In genomic region chr16:89830221-89830648, GRCm38 (mm10) we compare ENCODE assay signal across 10 mouse cellular contexts.
DNase-seq lines count a peak whose midpoint lies in the region; ATAC-seq and TF ChIP-seq lines count a peak whose summit lies in the region.
"Had no signal": no experiment of that assay in that cellular context is flagged by ENCODE, and none has a peak within 500 bp of the region (broad histone marks: within the 10 kb centered on the region; RNA-seq: fewer than 3 reads in every experiment).

No protein-coding gene starts in this region.

- peak; percentile 86 to 90 for TF ChIP-seq EP300 in MEL (IDR thresholded peaks at IDR 0.05; ENCODE audit: low read depth in 1 of 2, low read length in 2 of 2)

- TF ChIP-seq CTCF in MEL (IDR thresholded peaks at IDR 0.05 in 2 of 3, conservative IDR thresholded peaks at IDR 0.05 in 1 of 3; ENCODE audit: control insufficient read depth in 1 of 3, insufficient read depth in 1 of 3, low read depth in 2 of 3, low read length in 3 of 3, poor library complexity in 1 of 3, severe bottlenecking in 1 of 3) = no peak

- ATAC-seq in liver, embryonic 12.5 days = peak; percentile 69
- ATAC-seq: midbrain, embryonic 13.5 days had no signal

- H3K27ac ChIP-seq in MEL (ENCODE audit: control insufficient read depth, low read depth, low read length) = peak overlapping the region; percentile 83
- H3K27ac ChIP-seq in liver, embryonic 12.5 days = 0 out of 2 replicates have a peak overlapping the region, but pooled peaks have one; percentile 5
- H3K27ac ChIP-seq in hindbrain, embryonic 10.5 days = no peak overlapping the region
- H3K27ac ChIP-seq: hindbrain, embryonic 13.5 days; midbrain, embryonic 13.5 days had no signal

- peaks cover 0 to 22% of the 10 kb centered on the region in 2 experiments; a peak in 2 of 4 replicates for H3K36me3 ChIP-seq in MEL (ENCODE audit: control insufficient read depth in 1 of 2, insufficient read depth in 2 of 2, low read length in 2 of 2)
- no peaks in the 10 kb centered on the region for H3K36me3 ChIP-seq in liver, embryonic 12.5 days
- peaks cover 19% of the 10 kb centered on the region for H3K36me3 ChIP-seq in hindbrain, embryonic 10.5 days

- no peak for TF ChIP-seq RAD21 in MEL (IDR thresholded peaks at IDR 0.05; ENCODE audit: low read depth, low read length)

- H3K79me2 ChIP-seq in MEL (ENCODE audit: control insufficient read depth, insufficient read depth, low read length, poor library complexity) = no peaks in the 10 kb centered on the region

- peak in 1 of 2 experiments; percentile 58; a peak in 2 of 4 replicates for TF ChIP-seq POLR2A in MEL (IDR thresholded peaks at IDR 0.05; ENCODE audit: control insufficient read depth in 1 of 2, insufficient read depth in 1 of 2, low read depth in 1 of 2, low read length in 2 of 2, poor library complexity in 1 of 2)

- H3K27me3 ChIP-seq in MEL (ENCODE audit: control insufficient read depth in 1 of 2, insufficient read depth in 2 of 2, low read length in 2 of 2) = no peaks in the 10 kb centered on the region
- H3K27me3 ChIP-seq in liver, embryonic 12.5 days (replicated peaks) = no peaks in the 10 kb centered on the region
- no peaks in the 10 kb centered on the region for H3K27me3 ChIP-seq in hindbrain, embryonic 10.5 days (ENCODE audit: insufficient read depth, poor library complexity, severe bottlenecking)
- H3K27me3 ChIP-seq: hindbrain, embryonic 13.5 days; midbrain, embryonic 13.5 days had no signal

- H3K4me2 ChIP-seq in liver, embryonic 12.5 days = peak overlapping the region; percentile 47
- H3K4me2 ChIP-seq: hindbrain, embryonic 13.5 days; midbrain, embryonic 13.5 days had no signal

- H3K9ac ChIP-seq in MEL (ENCODE audit: control insufficient read depth, low read depth, low read length, poor library complexity, severe bottlenecking) = peak overlapping the region; percentile 59
- H3K9ac ChIP-seq in liver, embryonic 12.5 days = no peak overlapping the region
- H3K9ac ChIP-seq: hindbrain, embryonic 13.5 days; midbrain, embryonic 13.5 days had no signal

- H3K9me3 ChIP-seq in MEL (replicated peaks; ENCODE audit: insufficient read depth, low read length) = no peaks in the 10 kb centered on the region
- H3K9me3 ChIP-seq in liver, embryonic 12.5 days (replicated peaks) = no peaks in the 10 kb centered on the region
- no peaks in the 10 kb centered on the region for H3K9me3 ChIP-seq in hindbrain, embryonic 10.5 days
- H3K9me3 ChIP-seq: hindbrain, embryonic 13.5 days; midbrain, embryonic 13.5 days had no signal

- 18% methylated on average over 15 of the region's 15 CpGs for whole genome bisulfite sequencing in liver, embryonic 12.5 days (ENCODE audit: insufficient replicate concordance)
- WGBS in hindbrain, embryonic 10.5 days = 81% methylated on average over 15 of the region's 15 CpGs

- H3K4me1 ChIP-seq in MEL (ENCODE audit: control insufficient read depth in 1 of 2, insufficient read depth in 2 of 2, low read length in 2 of 2) = peaks cover 3 to 43% of the 10 kb centered on the region in 2 experiments
- peaks cover 52% of the 10 kb centered on the region for H3K4me1 ChIP-seq in liver, embryonic 12.5 days
- peaks cover 8% of the 10 kb centered on the region; the same call in 1 of the 2 replicates for H3K4me1 ChIP-seq in hindbrain, embryonic 10.5 days (replicated peaks)

- H3K4me3 ChIP-seq in MEL (ENCODE audit: control insufficient read depth in 1 of 2, insufficient read depth in 1 of 2, low read depth in 2 of 2, low read length in 2 of 2) = peak overlapping the region; percentile 50 to 60
- H3K4me3 ChIP-seq in liver, embryonic 12.5 days = no peak overlapping the region
- no peak overlapping the region for H3K4me3 ChIP-seq in hindbrain, embryonic 10.5 days
- H3K4me3 ChIP-seq: hindbrain, embryonic 13.5 days; midbrain, embryonic 13.5 days had no signal

- DNase-seq in MEL (ENCODE audit: low read depth, low spot score) = peak; percentile 84
- peak; percentile 20 for DNase-seq in adrenal gland, postnatal 10 days
- peak; percentile 49 for DNase-seq in heart, postnatal 4 days
- no peak for DNase-seq in testis, postnatal 10 days (ENCODE audit: low spot score)
- DNase-seq in retina, embryonic 14.5 days (ENCODE audit: low spot score) = no peak
- no peak for DNase-seq in hindbrain, embryonic 10.5 days (ENCODE audit: low spot score)
- DNase-seq: right cerebral cortex, postnatal 14 days had no signal

TF ChIP-seq in MEL, 35 proteins besides CTCF, POLR2A, EP300 and RAD21:
- TF ChIP-seq JUND (IDR thresholded peaks at IDR 0.05; ENCODE audit: low read depth, low read length) (no peak), ZKSCAN1 (IDR thresholded peaks at IDR 0.05; ENCODE audit: low read depth, low read length) (no peak), USF2 (IDR thresholded peaks at IDR 0.05; ENCODE audit: borderline replicate concordance in 1 of 2, insufficient read depth in 1 of 2, low read depth in 1 of 2, low read length in 2 of 2) (no peak), E2F4 (IDR thresholded peaks at IDR 0.05; ENCODE audit: borderline replicate concordance, low read depth, low read length) (no peak), NELFE (IDR thresholded peaks at IDR 0.05; ENCODE audit: low read depth, low read length) (peak; percentile 53), TCF12 (IDR thresholded peaks at IDR 0.05; ENCODE audit: low read depth, low read length) (peak; percentile 61), TBP (IDR thresholded peaks at IDR 0.05; ENCODE audit: low read depth, low read length) (0 out of 2 replicates have a peak, but pooled peaks have one; percentile 28), BHLHE40 (IDR thresholded peaks at IDR 0.05; ENCODE audit: borderline replicate concordance, low read depth, low read length) (peak; percentile 36; the same call in 1 of the 2 replicates), USF1 (IDR thresholded peaks at IDR 0.05; ENCODE audit: low read depth, low read length) (no peak), CHD1 (IDR thresholded peaks at IDR 0.05; ENCODE audit: low read depth, low read length) (no peak), POLR2AphosphoS5 (IDR thresholded peaks at IDR 0.05; ENCODE audit: borderline replicate concordance, low read depth, low read length) (no peak), CHD2 (IDR thresholded peaks at IDR 0.05; ENCODE audit: low read length) (no peak), MXI1 (IDR thresholded peaks at IDR 0.05; ENCODE audit: low read depth, low read length) (no peak), UBTF (IDR thresholded peaks at IDR 0.05; ENCODE audit: borderline replicate concordance, insufficient read depth, low read depth, low read length) (no peak), KAT2A (conservative IDR thresholded peaks at IDR 0.05; ENCODE audit: low read depth, low read length) (no peak), RCOR1 (IDR thresholded peaks at IDR 0.05; ENCODE audit: low read depth, low read length) (peak; percentile 57; the same call in 1 of the 2 replicates), SMC3 (IDR thresholded peaks at IDR 0.05; ENCODE audit: low read depth, low read length) (no peak), MYB (IDR thresholded peaks at IDR 0.05; ENCODE audit: low read depth, low read length) (peak; percentile 68), HCFC1 (IDR thresholded peaks at IDR 0.05; ENCODE audit: low read depth, low read length) (0 out of 2 replicates have a peak, but pooled peaks have one; percentile 55), MYC (IDR thresholded peaks at IDR 0.05; ENCODE audit: low read depth, low read length) (no peak), SIN3A (IDR thresholded peaks at IDR 0.05; ENCODE audit: low read length) (peak; percentile 54), POLR2AphosphoS2 (IDR thresholded peaks at IDR 0.05; ENCODE audit: low read length) (no peak), MAFK (IDR thresholded peaks at IDR 0.05; ENCODE audit: borderline replicate concordance, low read depth, low read length) (no peak), ELF1 (IDR thresholded peaks at IDR 0.05; ENCODE audit: low read depth, low read length) (peak; percentile 83), ZNF384 (IDR thresholded peaks at IDR 0.05; ENCODE audit: low read depth, low read length) (no peak), NRF1 (IDR thresholded peaks at IDR 0.05; ENCODE audit: insufficient read depth, low read depth, low read length, poor library complexity, severe bottlenecking) (no peak), MAZ (IDR thresholded peaks at IDR 0.05; ENCODE audit: low read depth, low read length) (no peak), GABPA (IDR thresholded peaks at IDR 0.05; ENCODE audit: low read depth, low read length) (no peak), ZMIZ1 (IDR thresholded peaks at IDR 0.05; ENCODE audit: low read depth, low read length) (peak; percentile 40; the same call in 1 of the 2 replicates), ZC3H11A (IDR thresholded peaks at IDR 0.05; ENCODE audit: low read depth, low read length) (no peak), TAL1 (IDR thresholded peaks at IDR 0.05; ENCODE audit: low read length) (peak; percentile 78), MEF2A (IDR thresholded peaks at IDR 0.05; ENCODE audit: extremely low read depth, insufficient replicate concordance, low read depth, low read length, poor library complexity, severe bottlenecking) (peak; percentile 43; the same call in 1 of the 2 replicates), GATA1 (IDR thresholded peaks at IDR 0.05; ENCODE audit: low read depth, low read length) (peak; percentile 92), MAX (IDR thresholded peaks at IDR 0.05; ENCODE audit: low read length) (peak; percentile 57; the same call in 1 of the 2 replicates), ETS1 (IDR thresholded peaks at IDR 0.05; ENCODE audit: low read depth, low read length) (peak; percentile 79)

Comparison
In these comparisons a context has a peak if more than half of its experiments do, and no peak if none do; other contexts are left out.
1. DNase-seq: peak in MEL (single experiment), adrenal gland, postnatal 10 days (single experiment) and heart, postnatal 4 days (single experiment); none in testis, postnatal 10 days (single experiment), retina, embryonic 14.5 days (single experiment) and hindbrain, embryonic 10.5 days (single experiment).
2. H3K4me3 ChIP-seq: peak in MEL (2 of 2); none in liver, embryonic 12.5 days (single experiment) and hindbrain, embryonic 10.5 days (single experiment).